Mouse (Mus musculus) MEL-GATA-1-ER (cell line): ENCODE results near the gene Bcar3.

Experiments
- DNase-seq: peaks from one replicate; pipeline ENCODE4 v3.0.0-alpha.2; 2012; ENCODE audit warnings: low read depth; ENCODE audit errors: extremely low read depth

Bcar3 gene

GRCm38 (mm10) chr3:122417466-122417865, 123.5 kb downstream of the Bcar3 start:
- DNase-seq, result no peak

- DNase-seq, result no peak
Observed at GRCm38 (mm10) chr3:122418564-122419274, 124.8 kb downstream of the Bcar3 start.

DNA sequence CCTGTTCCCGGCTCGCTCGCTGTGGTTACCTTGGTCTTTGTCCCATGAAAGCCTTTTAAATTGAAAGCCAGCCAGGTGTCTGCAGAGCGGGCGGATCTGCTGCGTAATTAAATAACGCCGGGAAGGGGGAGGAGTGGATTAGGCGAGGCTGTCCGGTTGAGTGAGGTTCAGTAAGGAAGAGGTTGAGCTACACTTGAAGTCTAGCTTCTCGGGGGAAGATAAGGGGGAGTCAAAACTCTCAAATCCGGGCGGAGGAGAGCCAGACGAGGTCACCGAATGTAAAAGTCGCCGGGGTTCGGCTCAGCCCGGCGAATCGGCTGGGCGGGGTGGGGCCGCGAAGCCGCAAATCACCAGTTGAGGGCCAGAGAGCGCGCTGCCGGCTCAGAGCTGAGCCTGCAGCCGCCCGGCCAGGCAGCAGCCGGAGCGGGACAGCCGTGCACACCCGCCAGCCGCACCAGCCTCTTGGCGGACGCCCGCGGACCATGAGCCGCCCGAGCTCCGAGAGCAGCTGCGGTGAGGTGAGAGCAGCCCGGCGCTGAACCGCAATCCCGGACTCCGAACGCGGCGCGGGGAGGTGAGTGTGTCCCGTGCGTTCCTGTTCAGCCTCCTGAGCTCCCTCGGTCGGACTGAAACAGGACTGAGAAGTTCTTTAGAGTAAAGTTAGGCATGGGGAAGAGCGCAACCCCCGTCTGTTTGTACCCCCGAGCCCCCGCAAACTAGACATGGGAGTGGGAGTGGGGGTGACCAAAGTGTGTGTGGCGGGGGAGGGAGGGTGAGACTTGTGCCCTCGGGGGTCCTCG, 125.9 kb downstream of the Bcar3 start:
- DNase-seq, result no peak

- DNase-seq, result no peak
Observed at GRCm38 (mm10) chr3:122420410-122420774, 126.5 kb downstream of the Bcar3 start.

DNA sequence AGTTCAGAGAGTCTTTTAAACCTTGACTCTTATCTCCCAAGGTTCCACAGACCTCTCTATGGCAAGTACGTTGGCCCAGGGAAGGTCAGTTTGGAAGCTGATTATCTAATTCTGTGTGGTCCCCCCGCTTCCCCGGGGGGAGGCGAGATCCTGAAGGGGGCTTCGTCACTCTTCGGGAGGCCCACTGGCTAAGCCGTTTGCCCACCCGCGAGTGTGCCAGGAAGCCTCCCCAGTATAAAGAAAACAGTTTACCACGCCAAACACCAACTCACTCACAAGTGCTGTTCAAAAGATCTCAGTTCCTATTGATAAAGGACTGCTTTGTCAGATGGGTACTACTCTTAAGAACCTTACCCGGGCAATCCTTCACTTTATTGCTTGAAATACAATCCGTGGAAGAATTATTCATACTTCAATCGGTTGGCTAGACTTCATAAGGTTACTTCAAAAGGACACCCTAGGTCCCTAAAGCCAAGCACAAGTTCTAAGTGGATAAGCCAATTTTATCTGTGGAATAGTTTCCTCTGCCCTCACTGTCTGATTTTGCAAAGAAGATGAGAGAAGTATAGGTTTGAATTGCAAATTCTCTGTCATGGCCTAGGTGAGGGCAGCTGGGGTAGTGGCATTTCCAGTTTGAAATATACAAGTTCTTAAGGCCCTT, 127.2 kb downstream of the Bcar3 start:
- DNase-seq, result no peak

DNA sequence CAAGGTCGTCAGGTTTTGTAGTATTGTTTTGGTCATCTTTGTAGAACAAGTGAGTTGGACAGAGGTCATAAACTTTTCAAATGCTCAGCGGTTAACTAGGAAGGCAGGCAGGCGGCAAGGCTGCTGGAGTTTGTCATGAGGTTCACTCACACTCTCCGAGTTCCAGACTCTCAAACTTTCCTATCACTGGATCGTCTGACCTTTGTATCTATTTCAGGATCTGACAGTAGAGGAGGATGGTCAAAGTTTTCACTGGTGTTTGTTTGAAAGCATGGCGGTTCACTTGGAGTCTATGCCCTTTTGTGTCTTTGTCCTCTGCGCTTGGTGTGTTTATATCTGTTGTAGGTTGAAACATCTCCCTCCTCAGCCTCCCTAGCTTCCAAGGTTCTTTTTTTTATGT, 127.9 kb downstream of the Bcar3 start:
- DNase-seq, result no peak

- no peak for DNase-seq
Observed at GRCm38 (mm10) chr3:122422276-122422675, 128.3 kb downstream of the Bcar3 start.

DNA sequence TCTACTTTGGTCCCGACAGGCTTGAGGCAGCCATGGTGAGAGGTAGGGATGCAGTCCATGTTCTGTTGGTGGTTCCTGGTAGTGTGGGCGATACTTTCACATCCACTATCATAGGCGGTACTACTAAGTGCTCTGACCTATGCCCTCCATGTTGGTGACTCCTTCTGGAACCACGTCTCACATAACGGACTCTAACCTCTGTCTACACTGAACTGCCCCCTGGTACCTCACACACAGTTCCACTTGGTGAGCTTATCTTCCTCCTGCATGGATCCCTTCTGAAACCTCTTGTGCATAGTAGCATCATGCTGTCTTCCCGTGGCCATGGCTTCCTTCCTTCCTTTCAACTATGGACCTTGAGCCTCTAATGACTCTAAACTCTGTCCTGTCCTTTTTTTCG, 129.7 kb downstream of the Bcar3 start:
- no peak for DNase-seq

GRCm38 (mm10) chr3:122428325-122428821, 134.4 kb downstream of the Bcar3 start:
- DNase-seq, result no peak

- no peak for DNase-seq
Observed at GRCm38 (mm10) chr3:122430780-122431497, 137.0 kb downstream of the Bcar3 start.

- DNase-seq, result no peak
Observed at GRCm38 (mm10) chr3:122432811-122433406, 139.0 kb downstream of the Bcar3 start.

- DNase-seq, result no peak
Observed at GRCm38 (mm10) chr3:122433975-122434626, 140.2 kb downstream of the Bcar3 start.

DNA sequence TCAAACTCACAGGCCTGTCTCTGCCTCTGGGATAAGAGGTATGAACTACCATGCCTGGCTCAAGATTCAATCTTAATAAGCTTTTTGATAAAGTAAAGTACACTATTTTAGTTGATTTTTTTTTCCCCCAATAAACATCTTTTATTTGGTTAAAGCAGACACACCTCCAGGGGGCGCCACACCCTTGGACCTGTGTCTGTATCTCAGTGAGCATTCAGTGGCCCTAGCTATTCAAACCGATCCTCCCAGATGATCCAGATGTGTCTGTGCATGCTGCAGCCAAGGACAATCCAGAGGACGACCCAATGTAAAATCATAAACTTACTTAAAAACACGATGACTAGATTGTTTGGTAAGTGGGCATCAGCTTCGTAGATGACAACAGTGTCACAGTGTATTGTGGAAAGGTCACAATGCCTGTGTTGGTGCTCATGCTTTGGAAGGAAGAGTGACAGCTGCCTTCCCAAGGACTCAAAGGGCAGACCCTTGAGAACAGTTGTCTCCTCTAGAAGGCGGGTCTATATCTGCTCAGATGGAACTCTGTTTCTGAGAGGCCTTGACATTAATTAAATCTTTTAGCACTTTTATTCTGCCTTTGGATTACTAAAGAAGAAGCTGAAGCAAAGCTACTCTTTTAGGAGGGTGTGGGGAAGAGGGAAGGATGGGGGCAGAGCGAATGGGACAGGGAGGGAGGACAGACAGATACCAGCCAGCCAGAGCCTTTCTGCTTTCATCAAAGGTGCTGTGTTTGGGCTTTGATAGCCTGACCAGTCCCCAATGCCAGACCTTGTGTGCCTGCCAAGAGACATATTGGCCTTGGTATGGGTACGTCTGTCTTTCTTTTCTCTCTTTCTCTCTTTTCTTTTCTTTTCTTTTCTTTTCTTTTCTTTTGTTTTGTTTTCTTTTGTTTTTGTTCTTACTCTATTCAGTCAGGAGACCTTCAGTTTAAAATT, 141.3 kb downstream of the Bcar3 start:
- DNase-seq, result no peak

GRCm38 (mm10) chr3:122438143-122438825, 144.3 kb downstream of the Bcar3 start:
- no peak for DNase-seq

- no peak for DNase-seq
Observed at GRCm38 (mm10) chr3:122445696-122446095, 151.8 kb downstream of the Bcar3 start.

GRCm38 (mm10) chr3:122446678-122447077, 152.7 kb downstream of the Bcar3 start:
- DNase-seq, result no peak

DNA sequence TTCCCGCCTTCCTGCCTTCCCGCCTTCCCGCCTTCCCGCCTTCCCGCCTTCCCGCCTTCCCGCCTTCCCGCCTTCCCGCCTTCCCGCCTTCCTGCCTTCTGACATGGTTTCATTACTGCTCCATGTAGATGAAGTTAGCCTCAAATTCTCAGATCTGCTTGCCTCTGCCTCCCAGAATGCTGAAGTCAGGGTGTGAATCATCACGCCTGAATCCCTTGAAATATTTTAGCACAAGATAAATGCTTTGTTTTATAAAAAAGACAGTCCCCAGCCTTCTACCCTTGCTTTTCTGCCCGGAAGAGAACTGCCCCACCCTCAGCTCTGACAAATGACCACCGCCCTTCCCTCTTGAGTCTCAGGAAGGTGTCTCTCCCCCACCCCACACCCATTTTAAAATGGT, 154.3 kb downstream of the Bcar3 start:
- no peak for DNase-seq

- no peak for DNase-seq
Observed at GRCm38 (mm10) chr3:122450041-122450440, 156.1 kb downstream of the Bcar3 start.

- no peak for DNase-seq
Observed at GRCm38 (mm10) chr3:122453875-122454274, 159.9 kb downstream of the Bcar3 start.
